Mouse (Mus musculus): ENCODE measurements around the gene Slc39a2. TPM values are rescaled to one million over a fixed set of nuclear protein-coding genes. Genes with fewer than 3 reads are reported as not detected.

The Slc39a2 gene
- polyA plus RNA-seq (2012; rRNA removed; ENCODE audit: low replicate concordance): 0.19 and 0.39 TPM in 2 replicates

DNA sequence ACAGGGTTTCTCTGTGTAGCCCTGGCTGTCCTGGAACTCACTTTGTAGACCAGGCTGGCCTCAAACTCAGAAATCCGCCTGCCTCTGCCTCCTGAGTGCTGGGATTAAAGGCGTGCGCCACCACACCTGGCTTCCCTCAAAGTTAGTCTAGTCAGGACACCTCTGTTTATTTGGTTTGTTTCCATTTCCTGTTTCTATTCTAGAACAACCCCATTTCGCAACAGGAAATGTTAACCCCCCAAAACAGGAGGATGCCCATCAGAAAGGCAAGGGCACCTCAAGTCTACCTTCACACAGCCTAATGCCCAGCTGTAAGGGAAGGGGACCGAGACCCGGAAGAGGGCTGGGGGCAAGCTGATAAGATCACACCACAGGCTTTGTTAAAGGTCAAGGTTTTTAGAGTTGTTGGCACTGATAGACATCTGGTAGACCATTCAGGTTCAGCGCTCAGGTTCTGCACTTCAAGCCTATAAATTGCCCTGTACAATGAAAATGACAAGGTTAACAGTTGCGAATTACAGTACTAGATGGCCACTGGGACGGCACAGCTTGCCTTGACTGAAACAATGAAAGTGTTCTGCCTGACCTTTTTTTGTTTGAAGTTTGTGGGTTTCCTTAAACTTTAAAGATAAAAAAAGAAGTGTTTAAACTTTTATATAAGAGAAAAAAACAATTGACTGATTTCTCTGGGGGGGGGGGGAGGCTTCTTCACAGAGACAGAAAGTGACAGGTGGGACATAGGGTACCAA is at the start of gene Slc39a2:
Gene Slc39a2, plus strand, starts transcription at position 699 of the 749 bp plus-strand sequence.

GRCm38 (mm10) chr14:51853399-51853798 is 39.3 kb upstream of the Slc39a2 start, which contains the start of gene Ear6:
TSS of gene Ear6 (plus strand) at chr14:51853699.

GRCm38 (mm10) chr14:51884598-51885331 is 7.9 kb upstream of the Slc39a2 start, which contains the start of gene Mettl17:
TSS of gene Mettl17 (plus strand) at chr14:51884842.

DNA sequence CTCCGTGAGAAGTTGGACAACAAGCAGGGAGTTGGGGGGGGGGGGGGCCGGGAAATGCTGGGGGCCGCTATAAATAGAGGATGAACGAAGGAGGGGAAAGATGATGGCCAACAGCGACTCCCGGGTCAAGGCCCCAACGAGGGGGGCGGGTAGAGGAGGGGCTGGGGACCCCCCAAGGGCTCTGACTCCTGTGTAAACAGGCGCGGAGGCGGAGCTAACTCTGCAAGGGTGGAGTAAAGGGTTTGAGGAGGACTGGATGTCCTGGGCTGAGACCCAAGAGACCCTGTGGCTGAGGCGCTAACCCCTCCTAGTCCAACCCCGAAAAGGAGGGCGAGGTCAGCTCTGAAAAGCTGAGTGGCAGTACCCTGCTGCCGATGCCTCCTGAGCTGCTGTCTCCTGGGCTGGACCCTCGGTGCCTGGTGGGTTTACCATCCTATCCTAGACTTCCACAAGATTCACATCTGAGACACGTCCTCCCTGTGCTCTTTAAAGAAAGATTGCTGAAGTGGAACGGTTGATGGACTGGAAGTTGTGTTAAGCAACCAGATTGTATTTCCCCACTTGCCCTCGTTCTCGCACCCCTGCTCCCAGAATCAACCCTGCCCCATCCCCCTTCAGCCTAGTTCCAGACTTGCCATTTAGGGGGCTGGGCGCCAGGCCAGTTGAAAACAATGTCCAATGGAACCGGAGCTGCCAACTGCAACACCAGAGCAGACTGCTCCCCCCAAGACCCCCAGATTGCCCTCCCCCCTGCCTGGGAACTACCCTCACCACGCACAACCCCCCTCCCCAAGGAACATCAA is 21.5 kb downstream of the Slc39a2 start, which contains the start of gene Ndrg2:
Gene Ndrg2, minus strand, starts transcription at position 199 of the 803 bp plus-strand sequence.

DNA sequence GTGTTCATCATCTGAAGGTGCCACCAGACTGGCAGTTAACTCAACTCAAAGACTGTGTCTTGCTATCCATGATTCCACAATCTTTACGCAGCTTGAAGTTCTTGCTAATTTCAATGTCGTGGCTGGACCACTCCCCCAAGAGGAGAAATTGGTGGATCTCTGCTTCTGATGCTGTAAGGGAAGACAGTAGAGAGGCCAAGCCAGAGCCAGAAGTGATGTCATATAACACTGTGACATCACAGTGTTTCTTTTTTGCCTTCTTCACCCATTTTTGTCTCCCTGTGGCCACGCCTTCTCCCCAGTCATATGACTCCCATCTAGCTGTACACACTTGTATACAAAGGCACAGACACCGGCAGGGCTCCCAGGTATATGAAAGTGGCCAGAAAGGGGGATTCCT is 25.4 kb downstream of the Slc39a2 start, which contains the start of gene Tppp2:
Gene Tppp2, plus strand, starts transcription at position 301 of the 400 bp plus-strand sequence.

GRCm38 (mm10) chr14:51922571-51922865 is 29.8 kb downstream of the Slc39a2 start, which contains the start of gene Rnase13:
TSS of gene Rnase13 (minus strand) at chr14:51922773.

Other genes starting within 250 kb of the Slc39a2 start
- not detected in 2 replicates for gene Gm17079, start 197.4 kb upstream of the Slc39a2 start, polyA plus RNA-seq (2012; rRNA removed; ENCODE audit: low replicate concordance)
- gene Gm5800, start 175.7 kb upstream of the Slc39a2 start, polyA plus RNA-seq (2012; rRNA removed; ENCODE audit: low replicate concordance): not detected in 2 replicates
- gene Ang4, start 119.3 kb upstream of the Slc39a2 start, polyA plus RNA-seq (2012; rRNA removed; ENCODE audit: low replicate concordance): 36.8 and 128 TPM in 2 replicates
- not detected in 2 replicates for gene AY358078, start 92.8 kb upstream of the Slc39a2 start, polyA plus RNA-seq (2012; rRNA removed; ENCODE audit: low replicate concordance)
- not detected in 2 replicates for gene Ear6, start 39.2 kb upstream of the Slc39a2 start, polyA plus RNA-seq (2012; rRNA removed; ENCODE audit: low replicate concordance)
- gene Mettl17, start 8.0 kb upstream of the Slc39a2 start, polyA plus RNA-seq (2012; rRNA removed; ENCODE audit: low replicate concordance): 27.0 and 44.2 TPM in 2 replicates
- 50.1 and 71.8 TPM in 2 replicates for gene Ndrg2, start 21.3 kb downstream of the Slc39a2 start, polyA plus RNA-seq (2012; rRNA removed; ENCODE audit: low replicate concordance)
- gene Tppp2, start 25.5 kb downstream of the Slc39a2 start, polyA plus RNA-seq (2012; rRNA removed; ENCODE audit: low replicate concordance): not detected in 2 replicates
- gene Rnase13, start 29.9 kb downstream of the Slc39a2 start, polyA plus RNA-seq (2012; rRNA removed; ENCODE audit: low replicate concordance): not detected in 2 replicates
- 22.0 and 27.8 TPM in 2 replicates for gene Arhgef40, start 91.8 kb downstream of the Slc39a2 start, polyA plus RNA-seq (2012; rRNA removed; ENCODE audit: low replicate concordance)
- 93.4 and 133 TPM in 2 replicates for gene Tmem253, start 122.8 kb downstream of the Slc39a2 start, polyA plus RNA-seq (2012; rRNA removed; ENCODE audit: low replicate concordance)
- 69.3 and 77.5 TPM in 2 replicates for gene Zfp219, start 127.8 kb downstream of the Slc39a2 start, polyA plus RNA-seq (2012; rRNA removed; ENCODE audit: low replicate concordance)
- not detected in 2 replicates for gene Olfr221, start 149.6 kb downstream of the Slc39a2 start, polyA plus RNA-seq (2012; rRNA removed; ENCODE audit: low replicate concordance)
- gene Hnrnpc, start 211.1 kb downstream of the Slc39a2 start, polyA plus RNA-seq (2012; rRNA removed; ENCODE audit: low replicate concordance): 17.5 and 30.5 TPM in 2 replicates
- gene Rpgrip1, start 217.8 kb downstream of the Slc39a2 start, polyA plus RNA-seq (2012; rRNA removed; ENCODE audit: low replicate concordance): 0.44 and 10.3 TPM in 2 replicates